Comparison of ENCODE assay signal across 7 mouse cellular contexts in the genomic region with DNA sequence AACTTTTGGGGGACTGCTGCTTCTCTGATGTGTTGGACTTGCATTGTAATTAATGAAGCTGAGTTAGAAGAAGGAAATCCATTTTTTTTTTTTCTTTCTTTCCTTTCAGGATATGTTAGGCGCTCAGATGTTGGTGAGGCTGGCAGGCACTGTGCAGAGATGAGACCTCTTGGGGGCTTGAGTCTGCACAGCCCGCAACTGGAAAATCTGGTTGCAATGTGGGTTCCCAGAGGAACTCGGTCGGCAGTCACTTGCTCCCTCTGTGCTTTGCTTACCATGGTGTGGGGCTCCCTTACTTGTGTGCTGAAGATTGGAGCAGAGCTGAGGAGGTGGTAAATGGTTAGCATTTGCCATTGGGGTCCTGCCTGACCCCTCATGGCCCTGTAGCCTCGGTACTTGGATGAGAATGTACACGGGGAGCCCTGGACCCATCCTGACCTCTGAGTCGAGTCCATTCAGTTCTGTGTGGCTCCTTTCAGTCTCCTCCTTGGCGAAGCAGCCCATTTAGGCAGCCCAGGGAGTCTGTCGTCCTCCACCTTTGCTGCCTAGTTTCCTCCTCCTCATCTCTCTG. TPM values are rescaled to one million over a fixed set of nuclear protein-coding genes. Genes with fewer than 3 reads are reported as not detected.
DNase-seq lines count a peak whose midpoint lies in the region; ATAC-seq and TF ChIP-seq lines count a peak whose summit lies in the region.

No protein-coding gene starts in this region.

- ATAC-seq in lung, embryonic 15.5 days (ENCODE audit: borderline replicate concordance, extremely low read depth, low FRiP score, low TSS enrichment), result peak; percentile 27; the same call in 1 of the 2 replicates
- ATAC-seq in embryonic facial prominence, embryonic 13.5 days (ENCODE audit: insufficient number of reproducible peaks, insufficient read depth, low FRiP score, low TSS enrichment, low read depth), result 0 out of 2 replicates have a peak, but pooled peaks have one; percentile 17
- ATAC-seq in intestine, postnatal 0 days, result no peak

- TF ChIP-seq CTCF in intestine, postnatal 0 days (IDR thresholded peaks at IDR 0.05; ENCODE audit: low read depth), result no peak

- H3K36me3 ChIP-seq in lung, embryonic 15.5 days, result peaks cover 4% of the 10 kb centered on the region; the same call in 1 of the 2 replicates
- peaks cover 19% of the 10 kb centered on the region for H3K36me3 ChIP-seq in embryonic facial prominence, embryonic 13.5 days
- H3K36me3 ChIP-seq in intestine, postnatal 0 days (ENCODE audit: control insufficient read depth, insufficient read depth), result peaks cover 11% of the 10 kb centered on the region; the same call in 1 of the 2 replicates

- H3K4me1 ChIP-seq in lung, embryonic 15.5 days, result peaks cover 51% of the 10 kb centered on the region
- H3K4me1 ChIP-seq in embryonic facial prominence, embryonic 13.5 days, result peaks cover 48% of the 10 kb centered on the region
- H3K4me1 ChIP-seq in intestine, postnatal 0 days (replicated peaks; ENCODE audit: control insufficient read depth, insufficient read depth, low read length), result peaks cover 18% of the 10 kb centered on the region; the same call in 1 of the 2 replicates

- H3K9ac ChIP-seq in lung, embryonic 15.5 days, result peak overlapping the region; percentile 78
- peak overlapping the region; percentile 88 for H3K9ac ChIP-seq in embryonic facial prominence, embryonic 13.5 days
- H3K9ac ChIP-seq in intestine, postnatal 0 days (ENCODE audit: low read depth, low read length), result peak overlapping the region; percentile 78

- H3K4me2 ChIP-seq in lung, embryonic 15.5 days, result peak overlapping the region; percentile 83
- H3K4me2 ChIP-seq in embryonic facial prominence, embryonic 13.5 days, result peak overlapping the region; percentile 78
- H3K4me2 ChIP-seq in intestine, postnatal 0 days (replicated peaks; ENCODE audit: low read depth), result peak overlapping the region; percentile 83

- DNase-seq in lung, postnatal 10 days, result no peak
- DNase-seq in neural tube, embryonic 10.5 days (ENCODE audit: extremely low spot score, low spot score), result peak; percentile 33
- no peak for DNase-seq in layer of hippocampus, adult 11-12 months (ENCODE audit: low spot score)
- no peak for DNase-seq in urinary bladder, adult 2 months (ENCODE audit: low spot score)

- H3K9me3 ChIP-seq in lung, embryonic 15.5 days, result no peaks in the 10 kb centered on the region
- no peaks in the 10 kb centered on the region for H3K9me3 ChIP-seq in embryonic facial prominence, embryonic 13.5 days
- no peaks in the 10 kb centered on the region for H3K9me3 ChIP-seq in intestine, postnatal 0 days (ENCODE audit: control insufficient read depth)

- peak overlapping the region; percentile 29; the same call in 1 of the 2 replicates for H3K27ac ChIP-seq in lung, embryonic 15.5 days
- peak overlapping the region; percentile 78 for H3K27ac ChIP-seq in embryonic facial prominence, embryonic 13.5 days
- H3K27ac ChIP-seq in intestine, postnatal 0 days (ENCODE audit: low read depth, low read length), result peak overlapping the region; percentile 88

- peak overlapping the region; percentile 60 for H3K4me3 ChIP-seq in lung, embryonic 15.5 days
- peak overlapping the region; percentile 67 for H3K4me3 ChIP-seq in embryonic facial prominence, embryonic 13.5 days
- H3K4me3 ChIP-seq in intestine, postnatal 0 days (ENCODE audit: low read depth, low read length), result peak overlapping the region; percentile 63

- H3K27me3 ChIP-seq in lung, embryonic 15.5 days, result no peaks in the 10 kb centered on the region
- H3K27me3 ChIP-seq in embryonic facial prominence, embryonic 13.5 days, result no peaks in the 10 kb centered on the region
- H3K27me3 ChIP-seq in intestine, postnatal 0 days (replicated peaks; ENCODE audit: control insufficient read depth, insufficient read depth, low read length), result no peaks in the 10 kb centered on the region

- whole genome bisulfite sequencing in lung, embryonic 15.5 days, result 29% methylated on average over 9 of the region's 9 CpGs
- WGBS in embryonic facial prominence, embryonic 13.5 days, result 24% methylated on average over 9 of the region's 9 CpGs
- 33% methylated on average over 9 of the region's 9 CpGs for WGBS in intestine, postnatal 0 days

RNA-seq across cellular contexts. Expression of a gene that starts 0.6 kb away (rescaled TPM):
- 9.0 and 9.8 TPM in 2 replicates for polyA plus RNA-seq in lung, embryonic 15.5 days (2015; fragmentation: Nextera tagmentation; extraction: Ambion mirVana)
- polyA plus RNA-seq in embryonic facial prominence, embryonic 13.5 days (2015; fragmentation: Nextera tagmentation; extraction: Ambion mirVana), result 10.7 and 11.1 TPM in 2 replicates
- 15.5 and 18.7 TPM in 2 replicates for polyA plus RNA-seq in intestine, postnatal 0 days (2015; fragmentation: Nextera tagmentation; extraction: Ambion mirVana)
- 9.2 and 9.9 TPM in 2 replicates for polyA plus RNA-seq in urinary bladder, adult 2 months (2012; rRNA removed)

RNA-seq across cellular contexts. Expression of a gene that starts 14.6 kb away (rescaled TPM):
- 265 and 273 TPM in 2 replicates for polyA plus RNA-seq in lung, embryonic 15.5 days (2015; fragmentation: Nextera tagmentation; extraction: Ambion mirVana)
- polyA plus RNA-seq in embryonic facial prominence, embryonic 13.5 days (2015; fragmentation: Nextera tagmentation; extraction: Ambion mirVana), result 315 and 316 TPM in 2 replicates
- polyA plus RNA-seq in intestine, postnatal 0 days (2015; fragmentation: Nextera tagmentation; extraction: Ambion mirVana), result 345 and 364 TPM in 2 replicates
- 115 and 120 TPM in 2 replicates for polyA plus RNA-seq in urinary bladder, adult 2 months (2012; rRNA removed)

RNA-seq across cellular contexts. Expression of a gene that starts 45.8 kb away (rescaled TPM):
- polyA plus RNA-seq in lung, embryonic 15.5 days (2015; fragmentation: Nextera tagmentation; extraction: Ambion mirVana), result not detected in 2 replicates
- polyA plus RNA-seq in embryonic facial prominence, embryonic 13.5 days (2015; fragmentation: Nextera tagmentation; extraction: Ambion mirVana), result not detected in 2 replicates
- polyA plus RNA-seq in intestine, postnatal 0 days (2015; fragmentation: Nextera tagmentation; extraction: Ambion mirVana), result not detected in 2 replicates
- not detected in 2 replicates for polyA plus RNA-seq in urinary bladder, adult 2 months (2012; rRNA removed)

Comparison
In these comparisons a context has a peak if more than half of its experiments do, and no peak if none do; other contexts are left out.
1. H3K27ac ChIP-seq: peak in every context shown above with its lines; median percentile 88 in intestine, postnatal 0 days; 78 in embryonic facial prominence, embryonic 13.5 days; 29 in lung, embryonic 15.5 days.